Mouse (Mus musculus) C2C12 (cell line): ENCODE measurements at regions not wholly inside any gene's neighbourhood (a gene's known extent, or its start where the extent isn't known, plus 50 kb on each side); places are given as distances from the start of the nearest gene placed in this dataset.
"Not testable (repeated sequence)": the region's sequence is repeated elsewhere in the genome, so short reads cannot be mapped to it uniquely, and the experiment has no call there.

Experiments used
- H3K27me3 ChIP-seq: one replicate; pipeline ENCODE4 v1.6.1; 2011; ENCODE audit not compliant: control insufficient read depth, insufficient read depth, insufficient read length
- H3K36me3 ChIP-seq: one replicate; pipeline ENCODE4 v1.6.1; 2011; ENCODE audit not compliant: control insufficient read depth, insufficient read depth
- H3K4me3 ChIP-seq: one replicate; pipeline ENCODE4 v1.5.1; 2011; ENCODE audit warnings: mild to moderate bottlenecking, control low read depth; ENCODE audit not compliant: poor library complexity, insufficient read depth, severe bottlenecking
- H3K79me2 ChIP-seq: one replicate; pipeline ENCODE4 v1.6.1; 2011; ENCODE audit not compliant: control insufficient read depth, insufficient read depth
- H3K79me3 ChIP-seq: one replicate; pipeline ENCODE4 v1.6.1; 2011; ENCODE audit warnings: low read depth, control low read depth
- H3ac ChIP-seq: one replicate; pipeline ENCODE3; 2011; ENCODE audit warnings: low read depth; ENCODE audit not compliant: control insufficient read depth, insufficient read length
- CEBPB ChIP-seq: IDR thresholded peaks from one replicate; pipeline ENCODE4 v1.6.1; 2011; ENCODE audit warnings: low read depth, mild to moderate bottlenecking, control low read depth, moderate library complexity
- CTCF ChIP-seq: IDR thresholded peaks from one replicate; pipeline ENCODE4 v1.5.1; 2011; ENCODE audit not compliant: control insufficient read depth, insufficient read depth, insufficient read length
- FOSL1 ChIP-seq: IDR thresholded peaks from one replicate; pipeline ENCODE4 v1.8.0; 2011; ENCODE audit warnings: mild to moderate bottlenecking, low read length; ENCODE audit not compliant: poor library complexity, insufficient read depth, severe bottlenecking
- MAX ChIP-seq: IDR thresholded peaks from one replicate; pipeline ENCODE4 v1.6.1; 2011; ENCODE audit warnings: mild to moderate bottlenecking, control low read depth
- MYOD1 ChIP-seq: IDR thresholded peaks from one replicate; pipeline ENCODE4 v1.6.1; 2011; ENCODE audit warnings: low read depth; ENCODE audit not compliant: control insufficient read depth, insufficient read length
- MYOG ChIP-seq: IDR thresholded peaks from one replicate; pipeline ENCODE4 v1.6.1; 2011; ENCODE audit not compliant: control insufficient read depth, insufficient read length; ENCODE audit errors: extremely low read depth
- USF1 ChIP-seq: IDR thresholded peaks from one replicate; pipeline ENCODE4 v1.6.1; 2011; ENCODE audit warnings: low read depth, mild to moderate bottlenecking, control low read depth, moderate library complexity

DNA sequence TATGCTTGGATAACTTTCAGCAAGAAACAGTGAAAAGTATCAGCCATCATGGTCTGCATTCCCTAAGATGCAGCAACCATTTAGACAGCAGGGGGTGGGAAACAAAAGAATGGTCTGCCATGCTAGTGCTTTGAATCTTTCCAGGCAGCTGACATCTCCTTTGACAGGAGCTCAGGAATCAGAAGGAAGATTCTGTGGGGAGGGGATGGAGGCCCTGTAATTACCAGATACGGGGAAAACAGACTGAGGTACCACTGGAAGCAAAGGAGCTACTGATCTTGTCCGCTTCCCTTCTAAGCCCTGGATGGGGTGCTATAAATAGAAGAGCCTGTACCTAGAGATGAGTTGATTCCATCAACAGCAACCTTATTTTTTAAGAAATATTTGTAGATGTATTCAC, 233.9 kb downstream of the Phf3 start:
- no peak overlapping the region for H3ac ChIP-seq
- no peaks in the 10 kb centered on the region for H3K27me3 ChIP-seq
- no peak overlapping the region for H3K4me3 ChIP-seq
- TF ChIP-seq CEBPB (no peak), MAX (no peak), CTCF (no peak), FOSL1 (no peak)
- no peaks in the 10 kb centered on the region for H3K36me3 ChIP-seq
- no peaks in the 10 kb centered on the region for H3K79me3 ChIP-seq
- H3K79me2 ChIP-seq: no peaks in the 10 kb centered on the region

DNA sequence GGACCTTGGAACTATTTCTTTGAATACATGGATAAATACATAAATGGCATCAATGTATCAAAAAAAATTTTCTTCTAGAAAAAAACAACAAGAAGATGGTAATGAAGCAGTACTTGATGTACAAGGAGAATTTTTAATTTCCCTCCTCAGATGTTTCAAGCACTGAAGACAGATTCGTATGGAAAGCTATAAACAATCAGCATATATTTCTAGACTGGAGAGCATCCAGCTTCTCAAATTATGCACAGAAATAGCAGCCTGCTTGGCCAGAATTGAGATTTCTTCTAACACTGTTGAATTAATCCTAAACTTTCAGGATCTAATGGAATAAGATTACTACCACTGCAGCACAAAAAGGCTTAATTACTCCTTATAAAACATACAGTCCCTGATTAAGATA, 241.0 kb downstream of the Phf3 start:
- Histone ChIP-seq H3K79me3 (no peaks in the 10 kb centered on the region), H3K36me3 (no peaks in the 10 kb centered on the region)

DNA sequence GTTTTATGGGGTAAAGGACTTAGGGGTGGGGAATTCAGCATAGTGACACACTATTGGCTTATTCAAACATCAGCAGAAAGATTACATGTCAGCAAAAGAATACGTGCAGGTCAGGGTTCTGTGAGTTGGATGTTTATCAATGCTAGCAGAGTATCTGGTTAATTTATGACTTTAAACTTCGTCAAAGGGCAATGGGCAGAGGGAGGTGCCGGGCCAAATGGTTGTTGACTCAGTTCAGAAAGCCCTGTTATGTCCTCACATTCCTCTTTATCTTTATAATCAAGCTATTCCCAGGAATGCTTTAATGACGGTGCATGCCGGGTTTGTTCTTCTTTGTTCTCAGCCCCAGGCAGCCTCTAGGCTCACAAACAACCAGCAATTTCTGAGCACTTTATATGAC, 245.9 kb downstream of the Phf3 start:
- not testable (repeated sequence) for H3ac ChIP-seq, H3K79me2 ChIP-seq, H3K36me3 ChIP-seq, H3K4me3 ChIP-seq, H3K27me3 ChIP-seq, H3K79me3 ChIP-seq

More for the DNA sequence above, 241.0 kb downstream of the Phf3 start:
- no peak overlapping the region for H3ac ChIP-seq
- H3K27me3 ChIP-seq: no peaks in the 10 kb centered on the region
- no peak for TF ChIP-seq CTCF
- TF ChIP-seq CEBPB: no peak
- TF ChIP-seq MYOD1: no peak
- no peak for TF ChIP-seq MAX
- TF ChIP-seq USF1: no peak
- no peak for TF ChIP-seq MYOG
- no peak for TF ChIP-seq FOSL1
- H3K4me3 ChIP-seq: no peak overlapping the region
- no peaks in the 10 kb centered on the region for H3K79me2 ChIP-seq

DNA sequence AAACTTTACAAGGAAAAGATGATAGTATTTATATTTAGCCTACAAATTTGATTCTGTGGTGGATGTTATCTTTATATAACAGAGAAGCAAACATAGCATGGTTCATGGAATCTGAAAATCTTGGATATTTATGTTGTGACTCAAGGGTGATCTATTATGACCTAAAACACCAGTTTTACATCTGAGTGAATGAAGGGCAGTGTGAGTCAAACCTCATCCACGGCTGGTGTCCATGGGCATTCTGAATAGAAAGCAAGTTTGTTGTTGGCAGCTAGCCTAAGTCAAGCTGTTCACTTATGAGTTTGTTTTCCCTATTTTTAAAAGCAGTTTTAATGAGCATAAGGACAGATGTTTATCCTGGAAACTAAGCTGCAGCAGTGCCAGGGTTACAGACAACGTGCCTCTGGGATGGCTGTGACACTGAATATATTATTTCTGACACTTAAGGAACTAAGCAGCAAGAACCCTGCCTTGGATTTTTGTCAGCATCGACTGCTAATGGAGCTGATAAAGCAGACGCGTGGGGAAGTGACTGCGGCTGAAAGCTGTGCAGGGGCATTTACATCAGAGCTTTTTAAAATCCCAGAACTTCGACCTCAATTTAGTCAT, 278.5 kb downstream of the Phf3 start:
- Histone ChIP-seq H3K79me3 (no peaks in the 10 kb centered on the region), H3K4me3 (no peak overlapping the region), H3K79me2 (no peaks in the 10 kb centered on the region), H3K36me3 (no peaks in the 10 kb centered on the region), H3K27me3 (no peaks in the 10 kb centered on the region), H3ac (no peak overlapping the region)
- TF ChIP-seq FOSL1: no peak
- no peak for TF ChIP-seq MAX
- TF ChIP-seq MYOD1: no peak
- TF ChIP-seq CEBPB: no peak
- TF ChIP-seq MYOG: no peak
- TF ChIP-seq CTCF: no peak
- no peak for TF ChIP-seq USF1

DNA sequence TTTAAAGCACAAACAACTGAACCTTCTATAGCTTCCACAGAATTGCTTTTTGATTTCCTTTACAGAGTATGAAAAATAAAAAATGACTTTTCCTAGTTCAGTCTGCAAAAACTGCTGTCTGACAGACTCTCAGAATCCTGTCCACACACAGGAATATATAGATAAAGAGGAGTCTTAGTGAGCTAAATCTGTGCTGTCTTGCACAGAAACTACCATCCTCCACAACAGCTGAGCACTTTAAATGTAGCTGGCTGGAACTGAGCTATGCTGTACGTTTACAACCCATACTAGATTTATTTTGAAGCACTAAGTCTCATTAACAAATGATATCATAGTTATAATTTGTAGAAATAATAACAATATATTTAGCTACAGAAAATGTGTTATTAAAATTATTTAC, 279.7 kb downstream of the Phf3 start:
- H3K79me2 ChIP-seq: no peaks in the 10 kb centered on the region
- no peak overlapping the region for H3K4me3 ChIP-seq
- H3K27me3 ChIP-seq: no peaks in the 10 kb centered on the region
- H3K79me3 ChIP-seq: no peaks in the 10 kb centered on the region
- H3K36me3 ChIP-seq: no peaks in the 10 kb centered on the region
- no peak overlapping the region for H3ac ChIP-seq
- TF ChIP-seq MYOG: no peak
- no peak for TF ChIP-seq MAX
- TF ChIP-seq FOSL1: no peak
- TF ChIP-seq USF1: no peak
- no peak for TF ChIP-seq MYOD1
- no peak for TF ChIP-seq CTCF
- TF ChIP-seq CEBPB: no peak

DNA sequence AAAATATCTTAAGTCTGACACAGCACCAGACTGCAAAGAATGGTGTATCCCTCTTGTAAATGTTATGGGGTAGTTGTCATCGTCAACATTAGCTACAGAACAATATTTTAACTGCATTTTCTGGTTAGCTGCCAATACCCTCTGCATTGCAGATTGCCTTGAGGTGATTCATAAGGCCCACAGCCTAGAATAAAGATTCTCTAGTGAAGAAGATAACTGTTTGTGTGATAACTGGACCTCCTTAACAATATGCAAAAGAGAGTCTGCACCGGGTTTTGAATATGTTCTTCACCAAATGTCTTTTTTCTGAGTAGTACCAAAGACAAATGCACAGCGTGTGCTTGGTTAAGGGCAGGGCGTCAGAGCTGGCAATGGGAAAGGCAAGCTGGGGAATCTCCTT, 283.0 kb downstream of the Phf3 start:
- Histone ChIP-seq H3K79me3 (no peaks in the 10 kb centered on the region), H3K36me3 (no peaks in the 10 kb centered on the region), H3K79me2 (no peaks in the 10 kb centered on the region), H3K4me3 (no peak overlapping the region), H3K27me3 (no peaks in the 10 kb centered on the region), H3ac (no peak overlapping the region)
- TF ChIP-seq CEBPB: no peak
- no peak for TF ChIP-seq MAX
- no peak for TF ChIP-seq MYOG

DNA sequence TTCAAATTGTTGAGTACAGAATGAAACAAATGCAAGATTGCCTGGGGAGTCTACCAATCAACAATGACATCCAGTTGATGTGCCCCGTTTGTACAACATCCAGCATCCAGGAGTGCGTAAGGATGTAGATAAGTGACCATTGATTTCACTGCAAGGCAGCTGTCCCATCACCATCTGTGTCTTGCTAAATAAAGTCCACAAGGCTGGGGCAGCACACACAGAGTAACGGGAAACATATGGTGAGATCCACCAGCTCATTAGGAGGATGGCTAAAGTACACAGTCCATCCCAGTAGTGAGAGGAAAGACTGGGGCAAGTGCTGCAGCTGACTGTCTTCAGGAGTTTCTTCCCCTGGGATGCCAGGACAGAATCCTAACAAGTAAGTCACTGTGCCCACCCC, 284.8 kb downstream of the Phf3 start:
- Histone ChIP-seq H3K36me3 (no peaks in the 10 kb centered on the region), H3ac (no peak overlapping the region), H3K79me3 (no peaks in the 10 kb centered on the region), H3K4me3 (no peak overlapping the region), H3K79me2 (no peaks in the 10 kb centered on the region), H3K27me3 (no peaks in the 10 kb centered on the region)
- TF ChIP-seq MYOG (no peak), MAX (no peak), CEBPB (no peak)
